Mouse (Mus musculus) C2C12 (cell line): ENCODE results near the gene Fcho1. TPM values are rescaled to one million over a fixed set of nuclear protein-coding genes. Genes with fewer than 3 reads are reported as not detected.

ENCODE experiments used
- H3K27me3 ChIP-seq: one replicate; pipeline ENCODE4 v1.6.1; 2011; ENCODE audit not compliant: control insufficient read depth, insufficient read depth, insufficient read length
- H3K36me3 ChIP-seq: one replicate; pipeline ENCODE4 v1.6.1; 2011; ENCODE audit not compliant: control insufficient read depth, insufficient read depth
- H3K4me3 ChIP-seq: one replicate; pipeline ENCODE4 v1.5.1; 2011; ENCODE audit warnings: mild to moderate bottlenecking, control low read depth; ENCODE audit not compliant: poor library complexity, insufficient read depth, severe bottlenecking
- H3K79me2 ChIP-seq: one replicate; pipeline ENCODE4 v1.6.1; 2011; ENCODE audit not compliant: control insufficient read depth, insufficient read depth
- H3K79me3 ChIP-seq: one replicate; pipeline ENCODE4 v1.6.1; 2011; ENCODE audit warnings: low read depth, control low read depth
- H3ac ChIP-seq: one replicate; pipeline ENCODE3; 2011; ENCODE audit warnings: low read depth; ENCODE audit not compliant: control insufficient read depth, insufficient read length
- CEBPB ChIP-seq: IDR thresholded peaks from one replicate; pipeline ENCODE4 v1.6.1; 2011; ENCODE audit warnings: low read depth, mild to moderate bottlenecking, control low read depth, moderate library complexity
- CTCF ChIP-seq: IDR thresholded peaks from one replicate; pipeline ENCODE4 v1.5.1; 2011; ENCODE audit not compliant: control insufficient read depth, insufficient read depth, insufficient read length
- FOSL1 ChIP-seq: IDR thresholded peaks from one replicate; pipeline ENCODE4 v1.8.0; 2011; ENCODE audit warnings: mild to moderate bottlenecking, low read length; ENCODE audit not compliant: poor library complexity, insufficient read depth, severe bottlenecking
- MAX ChIP-seq: IDR thresholded peaks from one replicate; pipeline ENCODE4 v1.6.1; 2011; ENCODE audit warnings: mild to moderate bottlenecking, control low read depth
- MYOD1 ChIP-seq: IDR thresholded peaks from one replicate; pipeline ENCODE4 v1.6.1; 2011; ENCODE audit warnings: low read depth; ENCODE audit not compliant: control insufficient read depth, insufficient read length
- MYOG ChIP-seq: IDR thresholded peaks from one replicate; pipeline ENCODE4 v1.6.1; 2011; ENCODE audit not compliant: control insufficient read depth, insufficient read length; ENCODE audit errors: extremely low read depth
- USF1 ChIP-seq: IDR thresholded peaks from one replicate; pipeline ENCODE4 v1.6.1; 2011; ENCODE audit warnings: low read depth, mild to moderate bottlenecking, control low read depth, moderate library complexity
- polyA plus RNA-seq: library from polyadenylated mRNA; unstranded; fragments of >200 nt; fragmentation: generic; extraction: Trizol; gene quantifications from one replicate; pipeline ENCODE4 v1.2.1, GENCODE M21; 2012; ENCODE audit warnings: missing spikeins

Fcho1 gene
- polyA plus RNA-seq, 1 experiment, result not detected

GRCm38 (mm10) chr8:71686143-71686734, 39.3 kb downstream of the Fcho1 start:
- Histone ChIP-seq H3K27me3 (peaks cover 63% of the 10 kb centered on the region), H3ac (no peak overlapping the region), H3K79me2 (no peaks in the 10 kb centered on the region), H3K79me3 (no peaks in the 10 kb centered on the region), H3K4me3 (no peak overlapping the region), H3K36me3 (no peaks in the 10 kb centered on the region)
- TF ChIP-seq MAX (no peak), MYOD1 (no peak), CEBPB (no peak), MYOG (no peak), FOSL1 (no peak), CTCF (no peak), USF1 (no peak)

DNA sequence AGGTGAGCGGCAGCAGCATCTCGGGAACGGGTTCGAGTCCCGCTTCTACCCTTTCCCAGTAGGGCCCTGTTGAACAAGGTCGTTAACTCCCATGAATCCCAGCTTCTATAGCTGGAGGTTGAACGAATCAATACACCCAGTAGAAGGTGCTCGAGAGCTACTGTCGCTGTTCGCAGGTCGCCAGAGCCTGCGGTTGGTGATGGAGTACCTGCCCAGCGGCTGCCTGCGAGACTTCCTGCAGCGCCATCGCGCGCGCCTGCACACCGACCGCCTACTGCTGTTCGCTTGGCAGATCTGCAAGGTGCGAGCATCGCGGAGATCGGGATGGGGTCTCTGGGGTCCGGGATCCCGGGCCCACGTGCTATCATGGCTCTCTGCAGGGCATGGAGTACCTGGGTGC, 39.9 kb downstream of the Fcho1 start:
- Histone ChIP-seq H3K4me3 (no peak overlapping the region), H3K27me3 (peaks cover 59% of the 10 kb centered on the region), H3K79me3 (no peaks in the 10 kb centered on the region), H3K79me2 (no peaks in the 10 kb centered on the region), H3ac (no peak overlapping the region), H3K36me3 (no peaks in the 10 kb centered on the region)
- TF ChIP-seq MYOD1 (no peak), MYOG (no peak), FOSL1 (no peak), CEBPB (no peak), CTCF (no peak), USF1 (no peak), MAX (no peak)

GRCm38 (mm10) chr8:71684701-71685100, 40.8 kb downstream of the Fcho1 start:
- Histone ChIP-seq H3K79me3 (no peaks in the 10 kb centered on the region), H3ac (no peak overlapping the region), H3K4me3 (no peak overlapping the region), H3K79me2 (no peaks in the 10 kb centered on the region), H3K27me3 (peaks cover 51% of the 10 kb centered on the region), H3K36me3 (no peaks in the 10 kb centered on the region)
- TF ChIP-seq CTCF (no peak), FOSL1 (no peak), USF1 (no peak), MAX (no peak), CEBPB (no peak), MYOD1 (no peak), MYOG (no peak)

GRCm38 (mm10) chr8:71682832-71683231, 42.7 kb downstream of the Fcho1 start:
- H3ac ChIP-seq, result no peak overlapping the region
- peaks cover 32% of the 10 kb centered on the region for H3K27me3 ChIP-seq

DNA sequence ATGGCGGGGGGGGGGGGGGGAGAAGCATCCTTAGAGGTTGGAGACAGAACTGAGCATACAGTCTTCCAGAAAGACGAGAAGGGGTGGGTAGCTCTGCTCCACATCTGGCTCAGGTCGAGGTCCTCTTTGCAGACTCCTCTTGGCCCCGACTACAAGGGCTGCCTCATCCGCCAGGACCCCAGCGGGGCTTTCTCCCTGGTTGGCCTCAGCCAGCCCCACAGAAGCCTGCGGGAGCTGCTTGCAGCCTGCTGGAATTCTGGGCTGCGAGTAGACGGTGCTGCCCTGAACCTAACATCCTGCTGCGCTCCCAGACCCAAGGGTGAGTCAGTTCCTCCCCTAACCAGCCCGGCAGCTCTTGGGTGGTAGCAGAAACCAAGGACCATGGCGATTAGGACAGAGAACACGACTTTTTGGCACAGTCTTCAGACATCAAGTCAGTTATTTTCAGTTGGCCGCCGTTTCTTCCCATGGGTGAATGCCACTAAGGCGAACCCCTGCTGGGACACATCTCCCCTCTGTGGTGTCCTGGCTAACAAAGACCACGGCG, 44.1 kb downstream of the Fcho1 start:
- TF ChIP-seq FOSL1, result no peak
- no peak for TF ChIP-seq MYOD1
- no peak for TF ChIP-seq MYOG
- TF ChIP-seq MAX, result no peak
- no peak for TF ChIP-seq USF1
- no peak for TF ChIP-seq CEBPB
- TF ChIP-seq CTCF, result no peak
- Histone ChIP-seq H3K79me3 (no peaks in the 10 kb centered on the region), H3ac (no peak overlapping the region), H3K36me3 (no peaks in the 10 kb centered on the region), H3K27me3 (peaks cover 19% of the 10 kb centered on the region), H3K4me3 (no peak overlapping the region), H3K79me2 (no peaks in the 10 kb centered on the region)

More at GRCm38 (mm10) chr8:71682832-71683231, 42.7 kb downstream of the Fcho1 start:
- Histone ChIP-seq H3K36me3 (no peaks in the 10 kb centered on the region), H3K79me2 (no peaks in the 10 kb centered on the region), H3K4me3 (no peak overlapping the region), H3K79me3 (no peaks in the 10 kb centered on the region)
- no peak for TF ChIP-seq CEBPB
- TF ChIP-seq FOSL1, result no peak
- no peak for TF ChIP-seq CTCF
- TF ChIP-seq USF1, result no peak
- no peak for TF ChIP-seq MYOD1
- TF ChIP-seq MYOG, result no peak
- TF ChIP-seq MAX, result no peak

GRCm38 (mm10) chr8:71680471-71680870, 45.0 kb downstream of the Fcho1 start:
- Histone ChIP-seq H3ac (no peak overlapping the region), H3K4me3 (no peak overlapping the region), H3K36me3 (no peaks in the 10 kb centered on the region), H3K79me3 (no peaks in the 10 kb centered on the region), H3K79me2 (no peaks in the 10 kb centered on the region), H3K27me3 (peaks cover 11% of the 10 kb centered on the region)
- TF ChIP-seq CEBPB (no peak), MAX (no peak), CTCF (no peak), USF1 (no peak), MYOD1 (no peak), FOSL1 (no peak), MYOG (no peak)
